Mouse (Mus musculus): ENCODE data around the gene Slc25a11.

- TF ChIP-seq TAL1 (IDR thresholded peaks at IDR 0.05; ENCODE audit: low read length) (no peak), GATA1 (IDR thresholded peaks at IDR 0.05; ENCODE audit: low read length) (no peak)
These were observed 9.2 kb upstream of the Slc25a11 start for GRCm38 (mm10) chr11:70656456-70656927.
